Mouse (Mus musculus): ENCODE results near the gene Yrdc.

DNA sequence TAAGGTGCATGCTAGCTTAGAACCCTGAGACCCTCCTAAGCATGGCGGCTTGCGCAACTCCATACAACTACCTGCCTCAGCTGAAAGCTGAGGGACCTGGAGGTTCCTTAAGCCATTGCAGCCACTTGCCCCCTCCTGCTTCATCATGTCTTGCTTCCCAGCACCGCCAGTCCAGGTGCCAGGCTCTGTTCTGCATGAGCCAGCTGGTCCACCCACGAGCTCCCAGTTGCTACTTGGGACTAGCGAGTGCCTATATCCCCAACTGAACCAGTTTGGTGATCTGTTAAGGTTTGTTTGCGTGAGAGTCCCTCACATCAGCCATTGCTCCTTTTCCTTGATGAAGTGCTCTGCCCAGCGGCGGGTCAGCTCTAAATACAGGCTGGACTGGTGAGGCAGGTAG lies 5.8 kb downstream of the Yrdc start:
- TF ChIP-seq CTCF (IDR thresholded peaks at IDR 0.05) (no peak), EP300 (IDR thresholded peaks at IDR 0.05; ENCODE audit: insufficient read depth, low read depth, low read length) (no peak), POLR2A (IDR thresholded peaks at IDR 0.05; ENCODE audit: insufficient read depth, low read depth, low read length) (no peak)
